8 mouse cellular contexts compared by ENCODE assay signal in genomic region chr11:20072174-20072573, GRCm38 (mm10). TPM values are rescaled to one million over a fixed set of nuclear protein-coding genes. Genes with fewer than 3 reads are reported as not detected.
DNase-seq lines count a peak whose midpoint lies in the region; ATAC-seq lines count a peak whose summit lies in the region.

No protein-coding gene starts in this region.

- ATAC-seq in kidney, embryonic 16.5 days (ENCODE audit: low FRiP score, low TSS enrichment) = 0 out of 2 replicates have a peak, but pooled peaks have one; percentile 23

- intact Hi-C loops in heart, postnatal 25 days (cut with DNase I) = loop anchor here (2.0 to 5.0 kb wide), 2 partner anchors 150 to 241 kb away; partner anchors contain the start of gene Spred2
- intact Hi-C loops in gastrocnemius, postnatal 14 days (cut with DNase I; ENCODE audit: low total_unique reads) = loop anchor here (5.0 kb wide), 1 partner anchor 245 kb away; no protein-coding TSS in a partner anchor

- 68% methylated on average over 3 of the region's 3 CpGs for WGBS in kidney, embryonic 16.5 days

- peak; percentile 27 to 51 for DNase-seq in heart, adult 18-20 months
- no peak for DNase-seq in heart, postnatal 25 days (ENCODE audit: low spot score)
- peak; percentile 76 for DNase-seq in thymus, postnatal 0 days (ENCODE audit: low spot score)
- no peak for DNase-seq in thymus, adult 18-20 months
- DNase-seq in embryo, embryonic 10 days (ENCODE audit: low spot score) = peak; percentile 61
- peak; percentile 69 for DNase-seq in retina, embryonic 14.5 days (ENCODE audit: low spot score)
- no peak for DNase-seq in gastrocnemius, postnatal 14 days

- no peak overlapping the region for H3K4me2 ChIP-seq in kidney, embryonic 16.5 days (replicated peaks; ENCODE audit: low read depth, low read length)

- no peak overlapping the region for H3K4me3 ChIP-seq in kidney, embryonic 16.5 days (ENCODE audit: low read length)

- no peaks in the 10 kb centered on the region for H3K9me3 ChIP-seq in kidney, embryonic 16.5 days (ENCODE audit: low read length)

- no peaks in the 10 kb centered on the region for H3K4me1 ChIP-seq in kidney, embryonic 16.5 days (ENCODE audit: insufficient read depth, low read length)

- no peaks in the 10 kb centered on the region for H3K27me3 ChIP-seq in kidney, embryonic 16.5 days (ENCODE audit: insufficient read depth, low read length)

- no peak overlapping the region for H3K27ac ChIP-seq in kidney, embryonic 16.5 days (ENCODE audit: low read length)

- peaks cover 37% of the 10 kb centered on the region for H3K36me3 ChIP-seq in kidney, embryonic 16.5 days (ENCODE audit: insufficient read depth, low read length)

- no peak overlapping the region for H3K9ac ChIP-seq in kidney, embryonic 16.5 days (replicated peaks; ENCODE audit: low read length)

RNA-seq across cellular contexts. Expression of gene Actr2, which starts 40.5 kb away (rescaled TPM):
- 10 to 100 TPM; 78.4 to 79.7 TPM for total RNA-seq in heart, adult 18-20 months (2021)
- 10 to 100 TPM; 72.9 to 79.1 TPM for total RNA-seq in heart, postnatal 25 days (2021)
- polyA plus RNA-seq in thymus, postnatal 0 days (2015; fragmentation: Nextera tagmentation; extraction: Ambion mirVana) = 165 and 185 TPM in 2 replicates
- 109 and 116 TPM in 2 replicates for polyA plus RNA-seq in kidney, embryonic 16.5 days (2015; fragmentation: Nextera tagmentation; extraction: Ambion mirVana)
- total RNA-seq in gastrocnemius, postnatal 14 days (2021) = 10 to 100 TPM; 39.7 to 42.7 TPM

Comparison
In these comparisons a context has a peak if more than half of its experiments do, and no peak if none do; other contexts are left out.
1. DNase-seq: peak in heart, adult 18-20 months (2 of 2), thymus, postnatal 0 days (single experiment), embryo, embryonic 10 days (single experiment) and retina, embryonic 14.5 days (single experiment); none in heart, postnatal 25 days (single experiment), thymus, adult 18-20 months (0 of 2) and gastrocnemius, postnatal 14 days (single experiment).